Mouse (Mus musculus) stomach, embryonic 14.5 days (tissue): ENCODE measurements at regions not wholly inside any gene's neighbourhood (a gene's known extent, or its start where the extent isn't known, plus 50 kb on each side); places are given as distances from the start of the nearest gene placed in this dataset.

Source experiments
- ATAC-seq: fragments of 200-750 bp; cut with Nextera tagmentation; 2 replicates; pipeline ENCODE4 v1.8.0; 2017; ENCODE audit warnings: low read depth, moderate TSS enrichment; ENCODE audit not compliant: insufficient number of reproducible peaks, insufficient read depth, low FRiP score
- H3K27ac ChIP-seq: fragments of 300-500 bp; sonication (generic); 2 replicates; pipeline ENCODE4 v1.5.1; 2014; ENCODE audit warnings: mild to moderate bottlenecking, low read length, moderate library complexity, mixed read lengths
- H3K27me3 ChIP-seq: fragments of 300-500 bp; sonication (generic); 2 replicates; pipeline ENCODE4 v1.6.1; 2014; ENCODE audit warnings: low read length, control low read depth, mixed read lengths; ENCODE audit not compliant: control insufficient read depth, insufficient read depth
- H3K36me3 ChIP-seq: fragments of 300-500 bp; sonication (generic); 2 replicates; pipeline ENCODE4 v1.6.1; 2014; ENCODE audit warnings: mild to moderate bottlenecking, control low read depth, low read length, moderate library complexity, mixed read lengths; ENCODE audit not compliant: control insufficient read depth, insufficient read depth
- H3K4me1 ChIP-seq: fragments of 300-500 bp; sonication (generic); 2 replicates; pipeline ENCODE4 v1.6.1; 2014; ENCODE audit warnings: low read length, control low read depth, mixed read lengths; ENCODE audit not compliant: control insufficient read depth, insufficient read depth
- H3K4me2 ChIP-seq: fragments of 300-500 bp; sonication (generic); replicated peaks from 2 replicates; pipeline ENCODE4 v1.6.1; 2014; ENCODE audit warnings: low read depth, low read length, control low read depth
- H3K4me3 ChIP-seq: fragments of 300-500 bp; sonication (generic); 2 replicates; pipeline ENCODE4 v1.5.1; 2014; ENCODE audit warnings: low read depth, low read length, control low read depth
- H3K9ac ChIP-seq: fragments of 300-500 bp; sonication (generic); replicated peaks from 2 replicates; pipeline ENCODE4 v1.6.1; 2014; ENCODE audit warnings: low read depth, mild to moderate bottlenecking, control low read depth, low read length, moderate library complexity, mixed read lengths
- H3K9me3 ChIP-seq: fragments of 300-500 bp; sonication (generic); 2 replicates; pipeline ENCODE4 v1.6.1; 2016; ENCODE audit warnings: low read depth, low read length, control low read depth; ENCODE audit not compliant: control insufficient read depth
- WGBS: fragments of 180-500 bp; shearing (Covaris S2); extraction: QIAGEN DNeasy Blood & Tissue Kit; methylation state at CpG from one replicate; pipeline ENCODE4 v1.1.7; 2014; 5-methylcytosine and 5-hydroxymethylcytosine counted together

- Histone ChIP-seq H3K27me3 (no peaks in the 10 kb centered on the region), H3K9me3 (no peaks in the 10 kb centered on the region), H3K4me3 (no peak overlapping the region), H3K4me1 (no peaks in the 10 kb centered on the region), H3K27ac (no peak overlapping the region), H3K4me2 (no peak overlapping the region), H3K9ac (no peak overlapping the region), H3K36me3 (no peaks in the 10 kb centered on the region)
- WGBS: 65% methylated on average over 10 of the region's 10 CpGs
- no peak for ATAC-seq
Observed at GRCm38 (mm10) chr10:67339371-67339929, 54.3 kb upstream of the Nrbf2 start.

GRCm38 (mm10) chr10:67344722-67345121 lies 59.6 kb upstream of the Nrbf2 start:
- no peak for ATAC-seq
- no peak overlapping the region for H3K9ac ChIP-seq
- WGBS: 87% methylated on average over 4 of the region's 4 CpGs
- no peaks in the 10 kb centered on the region for H3K9me3 ChIP-seq
- H3K4me2 ChIP-seq: no peak overlapping the region
- H3K4me3 ChIP-seq: no peak overlapping the region
- H3K4me1 ChIP-seq: no peaks in the 10 kb centered on the region
- H3K27me3 ChIP-seq: no peaks in the 10 kb centered on the region
- no peaks in the 10 kb centered on the region for H3K36me3 ChIP-seq
- H3K27ac ChIP-seq: no peak overlapping the region

GRCm38 (mm10) chr10:67350956-67351355 lies 65.9 kb upstream of the Nrbf2 start:
- no peaks in the 10 kb centered on the region for H3K4me1 ChIP-seq
- no peak for ATAC-seq

GRCm38 (mm10) chr10:67360793-67361192 lies 75.7 kb upstream of the Nrbf2 start:
- no peaks in the 10 kb centered on the region for H3K4me1 ChIP-seq
- H3K4me3 ChIP-seq: no peak overlapping the region
- no peak overlapping the region for H3K4me2 ChIP-seq
- no peak overlapping the region for H3K9ac ChIP-seq
- H3K36me3 ChIP-seq: no peaks in the 10 kb centered on the region
- no peak for ATAC-seq
- no peaks in the 10 kb centered on the region for H3K27me3 ChIP-seq
- H3K27ac ChIP-seq: no peak overlapping the region
- 79% methylated on average over 8 of the region's 8 CpGs for WGBS
- no peaks in the 10 kb centered on the region for H3K9me3 ChIP-seq

More at GRCm38 (mm10) chr10:67350956-67351355, 65.9 kb upstream of the Nrbf2 start:
- Histone ChIP-seq H3K27me3 (no peaks in the 10 kb centered on the region), H3K9me3 (no peaks in the 10 kb centered on the region), H3K4me3 (no peak overlapping the region), H3K27ac (no peak overlapping the region), H3K36me3 (no peaks in the 10 kb centered on the region), H3K4me2 (no peak overlapping the region), H3K9ac (no peak overlapping the region)
- 27% methylated on average over 2 of the region's 2 CpGs for WGBS

GRCm38 (mm10) chr10:67361281-67361680 lies 76.2 kb upstream of the Nrbf2 start:
- H3K36me3 ChIP-seq: no peaks in the 10 kb centered on the region
- no peak overlapping the region for H3K4me2 ChIP-seq
- H3K4me1 ChIP-seq: no peaks in the 10 kb centered on the region
- no peaks in the 10 kb centered on the region for H3K27me3 ChIP-seq
- H3K9me3 ChIP-seq: no peaks in the 10 kb centered on the region
- no peak overlapping the region for H3K9ac ChIP-seq
- no peak overlapping the region for H3K27ac ChIP-seq
- 95% methylated on average over 4 of the region's 4 CpGs for WGBS
- H3K4me3 ChIP-seq: no peak overlapping the region
- ATAC-seq: no peak

- H3K9ac ChIP-seq: no peak overlapping the region
- no peak overlapping the region for H3K27ac ChIP-seq
- no peaks in the 10 kb centered on the region for H3K9me3 ChIP-seq
- no peak for ATAC-seq
- H3K4me1 ChIP-seq: no peaks in the 10 kb centered on the region
- no peak overlapping the region for H3K4me3 ChIP-seq
- 88% methylated on average over 3 of the region's 3 CpGs for WGBS
- H3K4me2 ChIP-seq: no peak overlapping the region
- H3K36me3 ChIP-seq: no peaks in the 10 kb centered on the region
- no peaks in the 10 kb centered on the region for H3K27me3 ChIP-seq
Observed at GRCm38 (mm10) chr10:67364595-67364994, 79.5 kb upstream of the Nrbf2 start.

GRCm38 (mm10) chr10:67365158-67365557 lies 80.1 kb upstream of the Nrbf2 start:
- H3K9me3 ChIP-seq: no peaks in the 10 kb centered on the region
- H3K4me1 ChIP-seq: no peaks in the 10 kb centered on the region
- H3K36me3 ChIP-seq: no peaks in the 10 kb centered on the region
- ATAC-seq: no peak
- no peaks in the 10 kb centered on the region for H3K27me3 ChIP-seq
- H3K27ac ChIP-seq: no peak overlapping the region
- WGBS: 90% methylated on average over 7 of the region's 7 CpGs
- no peak overlapping the region for H3K4me3 ChIP-seq
- no peak overlapping the region for H3K4me2 ChIP-seq
- no peak overlapping the region for H3K9ac ChIP-seq

GRCm38 (mm10) chr10:67372569-67373161 lies 87.6 kb upstream of the Nrbf2 start:
- Histone ChIP-seq H3K4me1 (0 out of 2 replicates have a peak, but pooled peaks cover 4% of the 10 kb centered on the region), H3K27me3 (no peaks in the 10 kb centered on the region), H3K4me2 (peak overlapping the region; percentile 17; the same call in 1 of the 2 replicates), H3K9me3 (no peaks in the 10 kb centered on the region), H3K9ac (no peak overlapping the region), H3K27ac (no peak overlapping the region), H3K36me3 (no peaks in the 10 kb centered on the region), H3K4me3 (no peak overlapping the region)
- 6% methylated on average over 13 of the region's 13 CpGs for WGBS
- ATAC-seq: no peak

- 0 out of 2 replicates have a peak, but pooled peaks cover 4% of the 10 kb centered on the region for H3K4me1 ChIP-seq
- no peaks in the 10 kb centered on the region for H3K9me3 ChIP-seq
- H3K4me3 ChIP-seq: no peak overlapping the region
- H3K27me3 ChIP-seq: no peaks in the 10 kb centered on the region
- ATAC-seq: no peak
- no peaks in the 10 kb centered on the region for H3K36me3 ChIP-seq
- H3K9ac ChIP-seq: no peak overlapping the region
- no peak overlapping the region for H3K4me2 ChIP-seq
- H3K27ac ChIP-seq: no peak overlapping the region
- 91% methylated on average over 5 of the region's 5 CpGs for WGBS
Observed at GRCm38 (mm10) chr10:67376638-67377037, 91.5 kb upstream of the Nrbf2 start.
